23 mouse cellular contexts compared by ENCODE assay signal in genomic region chr6:38779411-38779810, GRCm38 (mm10).
A peak's percentile ranks its signal among the peaks of the same experiment; 100 is the strongest.
DNase-seq lines count a peak whose midpoint lies in the region; ATAC-seq and TF ChIP-seq lines count a peak whose summit lies in the region.
"Had no signal": no experiment of that assay in that cellular context is flagged by ENCODE, and none has a peak within 500 bp of the region (broad histone marks: within the 10 kb centered on the region; RNA-seq: fewer than 3 reads in every experiment).

No protein-coding gene starts in this region.

- 75% methylated on average over 7 of the region's 7 CpGs for WGBS in lung, adult 2 months
- 88% methylated on average over 7 of the region's 7 CpGs for WGBS in liver, embryonic 11.5 days

- no peak overlapping the region; the same call in 1 of the 2 replicates for H3K9ac ChIP-seq in liver, embryonic 11.5 days (ENCODE audit: low read depth, low read length)
- H3K9ac ChIP-seq: limb, embryonic 15.5 days; neural tube, embryonic 12.5 days had no signal

- H3K27ac ChIP-seq in liver, embryonic 11.5 days (ENCODE audit: low read depth, low read length) = peak overlapping the region; percentile 77
- H3K27ac ChIP-seq: hindbrain, embryonic 10.5 days; hindbrain, postnatal 0 days; midbrain, embryonic 10.5 days; neural tube, embryonic 12.5 days had no signal

- ATAC-seq in cerebellum, adult (ENCODE audit: insufficient number of reproducible peaks, low FRiP score, low TSS enrichment) = no peak
- ATAC-seq in liver, embryonic 11.5 days (replicated peaks; ENCODE audit: low FRiP score) = peak; percentile 37
- 0 out of 2 replicates have a peak, but pooled peaks have one; percentile 11 for ATAC-seq in megakaryocyte progenitor cell, adult 5-6 weeks (replicated peaks; ENCODE audit: poor library complexity)
- ATAC-seq: forebrain, embryonic 16.5 days; hindbrain, postnatal 0 days had no signal

- 0 out of 2 replicates have a peak, but pooled peaks have one; percentile 16 for TF ChIP-seq CTCF in lung, adult 2 months (IDR thresholded peaks at IDR 0.05; ENCODE audit: insufficient read depth, low read length)

- peaks cover 13% of the 10 kb centered on the region for H3K4me1 ChIP-seq in lung, adult 2 months (ENCODE audit: control insufficient read depth, insufficient read depth, low read length)
- H3K4me1 ChIP-seq in liver, embryonic 11.5 days (replicated peaks; ENCODE audit: control insufficient read depth, insufficient read depth, low read length) = peaks cover 18% of the 10 kb centered on the region
- H3K4me1 ChIP-seq: hindbrain, embryonic 10.5 days; limb, embryonic 15.5 days; neural tube, embryonic 12.5 days had no signal

- H3K9me3 ChIP-seq in liver, embryonic 11.5 days (ENCODE audit: control insufficient read depth, low read length) = no peaks in the 10 kb centered on the region
- H3K9me3 ChIP-seq: hindbrain, embryonic 10.5 days; limb, embryonic 15.5 days; midbrain, embryonic 10.5 days; neural tube, embryonic 12.5 days had no signal

- no peak for TF ChIP-seq POLR2A in lung, adult 2 months (IDR thresholded peaks at IDR 0.05; ENCODE audit: borderline replicate concordance, extremely low read depth, low read depth, low read length)

- H3K27me3 ChIP-seq in liver, embryonic 11.5 days (replicated peaks; ENCODE audit: control insufficient read depth, insufficient read depth, low read length) = no peaks in the 10 kb centered on the region
- H3K27me3 ChIP-seq: CH12.LX; limb, embryonic 15.5 days; neural tube, embryonic 12.5 days had no signal

- H3K4me2 ChIP-seq in liver, embryonic 11.5 days = peak overlapping the region; percentile 44
- H3K4me2 ChIP-seq: limb, embryonic 15.5 days; neural tube, embryonic 12.5 days had no signal

- no peak overlapping the region for H3K4me3 ChIP-seq in lung, adult 2 months (replicated peaks; ENCODE audit: extremely low read depth, low read depth, low read length)
- H3K4me3 ChIP-seq in liver, embryonic 11.5 days (ENCODE audit: low read depth, low read length) = no peak overlapping the region
- H3K4me3 ChIP-seq: hindbrain, embryonic 10.5 days; limb, embryonic 15.5 days; midbrain, embryonic 10.5 days; neural tube, embryonic 12.5 days had no signal

- peak; percentile 26 to 32 for DNase-seq in cerebellum, postnatal 14 days
- no peak for DNase-seq in lung, adult 2 months
- no peak for DNase-seq in lung, adult 18-20 months
- DNase-seq in liver, embryonic 11.5 days (ENCODE audit: low spot score) = no peak
- no peak for DNase-seq in kidney, adult 18-20 months
- DNase-seq in adipocyte (ENCODE audit: low spot score) = no peak
- DNase-seq: adrenal gland, adult 2 months; cerebellum, adult 9-10 months; gastrocnemius, postnatal 36 days; kidney, adult 8-10 months; kidney, postnatal 25 days; lung, postnatal 36 days; right cerebral cortex, adult 18-20 months; thymus, postnatal 4 days had no signal

- H3K36me3 ChIP-seq in liver, embryonic 11.5 days (ENCODE audit: control insufficient read depth, insufficient read depth, low read length) = no peaks in the 10 kb centered on the region
- H3K36me3 ChIP-seq: limb, embryonic 15.5 days; neural tube, embryonic 12.5 days had no signal

Comparison
In these comparisons a context has a peak if more than half of its experiments do, and no peak if none do; other contexts are left out.
1. DNase-seq: peak in cerebellum, postnatal 14 days (2 of 2); none in lung, adult 2 months (single experiment), lung, adult 18-20 months (0 of 2), liver, embryonic 11.5 days (single experiment), kidney, adult 18-20 months (single experiment) and adipocyte (single experiment).